Comparison of ENCODE assay signal across 20 mouse cellular contexts in the genomic region with DNA sequence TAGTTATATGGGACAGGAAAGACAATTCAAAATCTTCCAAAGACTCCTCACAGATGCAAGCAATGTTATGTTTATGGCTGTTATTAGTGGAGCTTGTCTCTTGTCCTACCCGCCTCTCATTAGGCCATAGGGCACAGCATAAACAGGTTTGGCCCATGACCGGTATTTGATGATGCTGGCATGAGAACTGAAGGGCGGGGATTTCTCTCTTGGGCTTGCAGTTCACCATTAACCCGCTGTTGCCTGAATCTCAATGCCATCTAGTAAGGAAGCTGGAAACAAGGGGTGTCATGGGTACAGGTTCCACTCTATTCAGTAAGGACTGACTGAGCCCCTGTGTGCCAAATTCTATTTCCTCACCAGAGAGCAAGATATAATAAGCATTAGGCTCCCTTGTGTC.
A peak's percentile ranks its signal among the peaks of the same experiment; 100 is the strongest.
DNase-seq lines count a peak whose midpoint lies in the region; ATAC-seq and TF ChIP-seq lines count a peak whose summit lies in the region.
"Had no signal": no experiment of that assay in that cellular context is flagged by ENCODE, and none has a peak within 500 bp of the region (broad histone marks: within the 10 kb centered on the region; RNA-seq: fewer than 3 reads in every experiment).

No protein-coding gene starts in this region.

- no peaks in the 10 kb centered on the region for H3K36me3 ChIP-seq in kidney, adult 2 months (ENCODE audit: control insufficient read depth, insufficient read depth, low read length)
- no peaks in the 10 kb centered on the region for H3K36me3 ChIP-seq in kidney, embryonic 14.5 days (ENCODE audit: control insufficient read depth, insufficient read depth, low read length)
- no peaks in the 10 kb centered on the region for H3K36me3 ChIP-seq in midbrain, embryonic 16.5 days (ENCODE audit: control insufficient read depth, insufficient read depth, low read length)
- H3K36me3 ChIP-seq: embryonic facial prominence, embryonic 12.5 days; G1E; limb, embryonic 10.5 days; midbrain, embryonic 15.5 days; stomach, embryonic 15.5 days had no signal

- no peaks in the 10 kb centered on the region for H3K9me3 ChIP-seq in kidney, embryonic 14.5 days (ENCODE audit: control insufficient read depth, low read length)
- no peaks in the 10 kb centered on the region for H3K9me3 ChIP-seq in midbrain, embryonic 16.5 days (replicated peaks; ENCODE audit: control insufficient read depth, low read length, poor library complexity, severe bottlenecking)
- H3K9me3 ChIP-seq: embryonic facial prominence, embryonic 12.5 days; G1E; limb, embryonic 10.5 days; midbrain, embryonic 15.5 days; stomach, embryonic 15.5 days had no signal

- H3K27me3 ChIP-seq in kidney, adult 2 months (replicated peaks; ENCODE audit: control insufficient read depth, insufficient read depth, low read length) = no peaks in the 10 kb centered on the region
- no peaks in the 10 kb centered on the region for H3K27me3 ChIP-seq in kidney, embryonic 14.5 days (ENCODE audit: control insufficient read depth, insufficient read depth, low read length)
- H3K27me3 ChIP-seq in midbrain, embryonic 16.5 days (ENCODE audit: control insufficient read depth, insufficient read depth, low read depth, low read length) = no peaks in the 10 kb centered on the region; the same call in 1 of the 2 replicates
- H3K27me3 ChIP-seq: embryonic facial prominence, embryonic 12.5 days; midbrain, embryonic 15.5 days; stomach, embryonic 15.5 days had no signal

- TF ChIP-seq POLR2A in kidney, adult 2 months (IDR thresholded peaks at IDR 0.05; ENCODE audit: low read depth, low read length) = no peak

- WGBS in kidney, adult 2 months = 39% methylated on average over 4 of the region's 4 CpGs
- 71% methylated on average over 4 of the region's 4 CpGs for WGBS in kidney, embryonic 14.5 days
- 83% methylated on average over 4 of the region's 4 CpGs for WGBS in midbrain, embryonic 16.5 days

- no peak overlapping the region for H3K9ac ChIP-seq in kidney, embryonic 14.5 days (ENCODE audit: low read depth, low read length)
- no peak overlapping the region for H3K9ac ChIP-seq in midbrain, embryonic 16.5 days (ENCODE audit: low read depth, low read length)
- H3K9ac ChIP-seq: embryonic facial prominence, embryonic 12.5 days; forebrain, postnatal 0 days; liver, embryonic 14.5 days; midbrain, embryonic 15.5 days; stomach, embryonic 15.5 days had no signal

- ATAC-seq in kidney, embryonic 14.5 days (ENCODE audit: low FRiP score, low TSS enrichment) = no peak
- no peak for ATAC-seq in midbrain, embryonic 16.5 days
- ATAC-seq: CD4-positive, CD25-positive, alpha-beta regulatory T cell, adult 4 months; forebrain, postnatal 0 days; lung, postnatal 0 days; midbrain, embryonic 15.5 days had no signal

- no peak overlapping the region for H3K4me2 ChIP-seq in kidney, embryonic 14.5 days (replicated peaks; ENCODE audit: low read depth, low read length)
- H3K4me2 ChIP-seq in midbrain, embryonic 16.5 days (ENCODE audit: low read length) = no peak overlapping the region
- H3K4me2 ChIP-seq: embryonic facial prominence, embryonic 12.5 days; midbrain, embryonic 15.5 days; stomach, embryonic 15.5 days had no signal

- peak; percentile 87 for DNase-seq in kidney, adult 2 months
- DNase-seq in adipocyte (ENCODE audit: low spot score) = peak; percentile 77
- DNase-seq in kidney, postnatal 36 days = peak; percentile 76 to 85
- DNase-seq in thymus, postnatal 25 days = no peak
- DNase-seq: cerebellum, adult 2 months; forebrain, postnatal 0 days; spleen, adult 18-20 months; thymus, postnatal 36 days had no signal

- H3K4me3 ChIP-seq in kidney, adult 2 months (ENCODE audit: insufficient read depth, low read depth, low read length) = no peak overlapping the region
- no peak overlapping the region for H3K4me3 ChIP-seq in kidney, embryonic 14.5 days (ENCODE audit: low read length)
- H3K4me3 ChIP-seq in brown adipose tissue, adult 24 weeks (ENCODE audit: insufficient read depth, low read depth, low read length) = no peak overlapping the region
- no peak overlapping the region for H3K4me3 ChIP-seq in midbrain, embryonic 16.5 days (ENCODE audit: low read depth, low read length)
- H3K4me3 ChIP-seq: embryonic facial prominence, embryonic 12.5 days; left cerebral cortex, adult 2 months; limb, embryonic 10.5 days; midbrain, embryonic 15.5 days; stomach, embryonic 15.5 days had no signal

- no peak for TF ChIP-seq CTCF in kidney, adult 2 months (conservative IDR thresholded peaks at IDR 0.05; ENCODE audit: insufficient read depth, insufficient read length, low read depth, low read length)

- peak overlapping the region; percentile 69; the same call in 1 of the 2 replicates for H3K27ac ChIP-seq in kidney, adult 2 months (ENCODE audit: insufficient read depth, low read depth, low read length)
- no peak overlapping the region for H3K27ac ChIP-seq in kidney, embryonic 14.5 days (ENCODE audit: low read depth, low read length)
- H3K27ac ChIP-seq in brown adipose tissue, adult 24 weeks (replicated peaks; ENCODE audit: low read depth, low read length) = peak overlapping the region; percentile 66
- H3K27ac ChIP-seq in midbrain, embryonic 16.5 days (ENCODE audit: low read length) = no peak overlapping the region
- H3K27ac ChIP-seq: embryonic facial prominence, embryonic 12.5 days; left cerebral cortex, adult 2 months; limb, embryonic 10.5 days; liver, embryonic 14.5 days; midbrain, embryonic 15.5 days; stomach, embryonic 15.5 days had no signal

- H3K4me1 ChIP-seq in kidney, adult 2 months (ENCODE audit: control insufficient read depth, insufficient read depth, low read length) = peaks cover 19% of the 10 kb centered on the region
- peaks cover 5% of the 10 kb centered on the region; the same call in 1 of the 2 replicates for H3K4me1 ChIP-seq in kidney, embryonic 14.5 days (ENCODE audit: control insufficient read depth, insufficient read depth, low read length)
- peaks cover 4% of the 10 kb centered on the region; the same call in 1 of the 2 replicates for H3K4me1 ChIP-seq in brown adipose tissue, adult 24 weeks (ENCODE audit: control insufficient read depth, insufficient read depth, insufficient read length, low read length)
- H3K4me1 ChIP-seq in midbrain, embryonic 16.5 days (ENCODE audit: control insufficient read depth, insufficient read depth, low read length) = no peaks in the 10 kb centered on the region
- H3K4me1 ChIP-seq: embryonic facial prominence, embryonic 12.5 days; midbrain, embryonic 15.5 days; stomach, embryonic 15.5 days had no signal

Comparison
In these comparisons a context has a peak if more than half of its experiments do, and no peak if none do; other contexts are left out.
1. H3K27ac ChIP-seq: peak in kidney, adult 2 months (single experiment) and brown adipose tissue, adult 24 weeks (single experiment); none in kidney, embryonic 14.5 days (single experiment) and midbrain, embryonic 16.5 days (single experiment).